8 mouse cellular contexts compared by ENCODE assay signal in the genomic region with DNA sequence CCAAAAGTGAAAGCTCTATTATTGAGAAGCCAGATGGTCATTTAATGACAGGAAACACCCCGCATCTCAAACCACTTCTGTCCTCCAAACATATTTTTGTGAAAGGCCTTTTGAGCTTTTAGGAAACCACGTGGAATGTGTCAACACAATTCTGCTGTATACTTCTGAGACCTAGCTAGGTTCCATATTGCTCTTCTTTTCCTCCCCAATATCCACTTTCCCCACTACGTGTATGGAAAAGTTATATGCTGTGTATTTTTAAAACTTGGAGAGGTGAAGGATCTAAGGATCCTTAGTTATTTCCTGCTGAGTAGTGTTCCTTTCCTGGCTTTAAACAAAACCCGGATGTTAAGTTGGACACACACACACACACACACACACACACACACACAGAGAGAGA. TPM values are rescaled to one million over a fixed set of nuclear protein-coding genes. Genes with fewer than 3 reads are reported as not detected.
DNase-seq lines count a peak whose midpoint lies in the region; ATAC-seq lines count a peak whose summit lies in the region.
"Had no signal": no experiment of that assay in that cellular context is flagged by ENCODE, and none has a peak within 500 bp of the region (broad histone marks: within the 10 kb centered on the region; RNA-seq: fewer than 3 reads in every experiment).

No protein-coding gene starts in this region.

- H3K4me3 ChIP-seq in neural tube, embryonic 11.5 days (ENCODE audit: low read depth, low read length), result no peak overlapping the region
- H3K4me3 ChIP-seq in heart, embryonic 16.5 days (ENCODE audit: low read length), result peak overlapping the region; percentile 70
- peak overlapping the region; percentile 42 for H3K4me3 ChIP-seq in liver, embryonic 11.5 days (ENCODE audit: low read depth, low read length)

- intact Hi-C loops in gastrocnemius, postnatal 36 days (cut with DNase I), result no loop called here

- H3K4me1 ChIP-seq in neural tube, embryonic 11.5 days (ENCODE audit: control insufficient read depth, insufficient read depth, low read length), result no peaks in the 10 kb centered on the region
- H3K4me1 ChIP-seq in heart, embryonic 16.5 days (ENCODE audit: control insufficient read depth, insufficient read depth, low read length), result no peaks in the 10 kb centered on the region
- H3K4me1 ChIP-seq in liver, embryonic 11.5 days (replicated peaks; ENCODE audit: control insufficient read depth, insufficient read depth, low read length), result no peaks in the 10 kb centered on the region

- peak overlapping the region; percentile 60; the same call in 1 of the 2 replicates for H3K4me2 ChIP-seq in neural tube, embryonic 11.5 days (ENCODE audit: low read depth)
- peak overlapping the region; percentile 77 for H3K4me2 ChIP-seq in heart, embryonic 16.5 days (ENCODE audit: low read depth, low read length)
- H3K4me2 ChIP-seq in liver, embryonic 11.5 days, result peak overlapping the region; percentile 29

- H3K27me3 ChIP-seq in neural tube, embryonic 11.5 days (ENCODE audit: control insufficient read depth, insufficient read depth, low read length), result no peaks in the 10 kb centered on the region
- H3K27me3 ChIP-seq in heart, embryonic 16.5 days (ENCODE audit: control insufficient read depth, insufficient read depth, low read length), result no peaks in the 10 kb centered on the region
- no peaks in the 10 kb centered on the region for H3K27me3 ChIP-seq in liver, embryonic 11.5 days (replicated peaks; ENCODE audit: control insufficient read depth, insufficient read depth, low read length)

- DNase-seq in neural tube, embryonic 11.5 days (ENCODE audit: low spot score), result no peak
- no peak for DNase-seq in neural tube, embryonic 10.5 days (ENCODE audit: extremely low spot score, low spot score)
- no peak for DNase-seq in liver, embryonic 11.5 days (ENCODE audit: low spot score)
- no peak for DNase-seq in spleen, postnatal 36 days (ENCODE audit: low spot score in 2 of 2)
- DNase-seq in gastrocnemius, postnatal 36 days, result no peak
- no peak for DNase-seq in retina, postnatal 1 day

- no peak overlapping the region for H3K9ac ChIP-seq in neural tube, embryonic 11.5 days (ENCODE audit: low read length)
- H3K9ac ChIP-seq in heart, embryonic 16.5 days (ENCODE audit: low read length), result no peak overlapping the region
- peak overlapping the region; percentile 9; the same call in 1 of the 2 replicates for H3K9ac ChIP-seq in liver, embryonic 11.5 days (ENCODE audit: low read depth, low read length)

- no peaks in the 10 kb centered on the region for H3K9me3 ChIP-seq in neural tube, embryonic 11.5 days (ENCODE audit: control insufficient read depth, low read length)
- no peaks in the 10 kb centered on the region for H3K9me3 ChIP-seq in heart, embryonic 16.5 days (replicated peaks; ENCODE audit: control insufficient read depth, low read length)
- H3K9me3 ChIP-seq in liver, embryonic 11.5 days (ENCODE audit: control insufficient read depth, low read length), result no peaks in the 10 kb centered on the region

- no peak for ATAC-seq in neural tube, embryonic 11.5 days (ENCODE audit: insufficient read depth, low FRiP score, low TSS enrichment)
- peak; percentile 35 for ATAC-seq in heart, embryonic 16.5 days (replicated peaks; ENCODE audit: extremely low read depth, insufficient read depth, low FRiP score)
- no peak for ATAC-seq in liver, embryonic 11.5 days (replicated peaks; ENCODE audit: low FRiP score)

- no peaks in the 10 kb centered on the region for H3K36me3 ChIP-seq in neural tube, embryonic 11.5 days (ENCODE audit: control insufficient read depth, insufficient read depth, low read length)
- H3K36me3 ChIP-seq in heart, embryonic 16.5 days (ENCODE audit: control insufficient read depth, insufficient read depth), result no peaks in the 10 kb centered on the region
- H3K36me3 ChIP-seq in liver, embryonic 11.5 days (ENCODE audit: control insufficient read depth, insufficient read depth, low read length), result no peaks in the 10 kb centered on the region

- H3K27ac ChIP-seq in neural tube, embryonic 11.5 days (ENCODE audit: low read depth, low read length), result no peak overlapping the region
- H3K27ac ChIP-seq in heart, embryonic 16.5 days (ENCODE audit: low read length), result peak overlapping the region; percentile 97
- H3K27ac ChIP-seq in liver, embryonic 11.5 days (ENCODE audit: low read depth, low read length), result no peak overlapping the region; the same call in 1 of the 2 replicates

- 50% methylated on average over 4 of the region's 4 CpGs for whole genome bisulfite sequencing in neural tube, embryonic 11.5 days
- 30% methylated on average over 4 of the region's 4 CpGs for WGBS in heart, embryonic 16.5 days
- WGBS in liver, embryonic 11.5 days, result 32% methylated on average over 4 of the region's 4 CpGs

RNA-seq across cellular contexts. Expression of gene Gng11, which starts 0.3 kb away (rescaled TPM):
- 36.1 and 42.4 TPM in 2 replicates for polyA plus RNA-seq in neural tube, embryonic 11.5 days (2014; fragmentation: Nextera tagmentation; extraction: Ambion mirVana)
- polyA plus RNA-seq in heart, embryonic 16.5 days (2015; fragmentation: Nextera tagmentation; extraction: Ambion mirVana), result 108 and 110 TPM in 2 replicates
- polyA plus RNA-seq in liver, embryonic 11.5 days (2014; fragmentation: Nextera tagmentation; extraction: Ambion mirVana), result 35.2 and 35.3 TPM in 2 replicates
- 10 to 100 TPM; 17.8 to 22.3 TPM for total RNA-seq in gastrocnemius, postnatal 36 days (2021)

RNA-seq across cellular contexts. Expression of gene Gngt1, which starts 9.9 kb away (rescaled TPM):
- not detected in 2 replicates for polyA plus RNA-seq in neural tube, embryonic 11.5 days (2014; fragmentation: Nextera tagmentation; extraction: Ambion mirVana)
- not detected in 2 replicates for polyA plus RNA-seq in heart, embryonic 16.5 days (2015; fragmentation: Nextera tagmentation; extraction: Ambion mirVana)
- not detected in 2 replicates for polyA plus RNA-seq in liver, embryonic 11.5 days (2014; fragmentation: Nextera tagmentation; extraction: Ambion mirVana)
- not detected for total RNA-seq in gastrocnemius, postnatal 36 days (2021)
- polyA plus RNA-seq: frontal cortex, adult 2 months had no signal

RNA-seq across cellular contexts. Expression of gene Tfpi2, which starts 14.7 kb away (rescaled TPM):
- 0.15 and 0.74 TPM in 2 replicates for polyA plus RNA-seq in neural tube, embryonic 11.5 days (2014; fragmentation: Nextera tagmentation; extraction: Ambion mirVana)
- 4.0 and 5.1 TPM in 2 replicates for polyA plus RNA-seq in heart, embryonic 16.5 days (2015; fragmentation: Nextera tagmentation; extraction: Ambion mirVana)
- 12.4 and 12.6 TPM in 2 replicates for polyA plus RNA-seq in liver, embryonic 11.5 days (2014; fragmentation: Nextera tagmentation; extraction: Ambion mirVana)
- total RNA-seq in gastrocnemius, postnatal 36 days (2021), result under 1 TPM; 0.32 to 0.46 TPM
